Mouse (Mus musculus) stomach, postnatal 0 days (tissue): ENCODE results near the gene Cyb561d2. TPM values are rescaled to one million over a fixed set of nuclear protein-coding genes. Genes with fewer than 3 reads are reported as not detected.
A peak's percentile ranks its signal among the peaks of the same experiment; 100 is the strongest.

Experiments used
- ATAC-seq: fragments of 200-750 bp; cut with Nextera tagmentation; 2 replicates; pipeline ENCODE4 v1.8.0; 2017; ENCODE audit not compliant: low FRiP score, low TSS enrichment
- DNase-seq: peaks from one replicate; pipeline ENCODE4 v3.0.0-alpha.2; 2016; ENCODE audit warnings: low spot score
- H3K27ac ChIP-seq: fragments of 300-500 bp; sonication (generic); replicated peaks from 2 replicates; pipeline ENCODE4 v1.5.1; 2014; ENCODE audit warnings: mild to moderate bottlenecking, control low read depth
- H3K27me3 ChIP-seq: fragments of 300-500 bp; sonication (generic); 2 replicates; pipeline ENCODE4 v1.6.1; 2014; ENCODE audit warnings: low read length; ENCODE audit not compliant: control insufficient read depth, insufficient read depth
- H3K36me3 ChIP-seq: fragments of 300-500 bp; sonication (generic); 2 replicates; pipeline ENCODE4 v1.6.1; 2014; ENCODE audit warnings: low read length, mixed read lengths; ENCODE audit not compliant: control insufficient read depth, insufficient read depth
- H3K4me1 ChIP-seq: fragments of 300-500 bp; sonication (generic); replicated peaks from 2 replicates; pipeline ENCODE4 v1.6.1; 2014; ENCODE audit warnings: antibody characterized with exemption; ENCODE audit not compliant: control insufficient read depth, insufficient read depth
- H3K4me2 ChIP-seq: fragments of 300-500 bp; sonication (generic); replicated peaks from 2 replicates; pipeline ENCODE4 v1.6.1; 2014; ENCODE audit warnings: low read depth, mild to moderate bottlenecking, control low read depth, moderate library complexity
- H3K4me3 ChIP-seq: fragments of 300-500 bp; sonication (generic); 2 replicates; pipeline ENCODE4 v1.5.1; 2014; ENCODE audit warnings: low read depth, low read length, control low read depth
- H3K9ac ChIP-seq: fragments of 300-500 bp; sonication (generic); 2 replicates; pipeline ENCODE4 v1.6.1; 2014; ENCODE audit warnings: mild to moderate bottlenecking, low read length, control low read depth, mixed read lengths
- H3K9me3 ChIP-seq: fragments of 300-500 bp; sonication (generic); 2 replicates; pipeline ENCODE4 v1.6.1; 2016; ENCODE audit warnings: low read length; ENCODE audit not compliant: control insufficient read depth
- CTCF ChIP-seq: IDR thresholded peaks from 2 replicates; pipeline ENCODE4 v1.5.1; 2016; ENCODE audit warnings: antibody characterized with exemption, low read depth, mild to moderate bottlenecking, moderate library complexity
- EP300 ChIP-seq: optimal IDR thresholded peaks from 2 replicates; pipeline ENCODE3; 2016; ENCODE audit warnings: antibody characterized with exemption
- WGBS: fragments of 180-500 bp; shearing (Covaris S2); extraction: QIAGEN DNeasy Blood & Tissue Kit; methylation state at CpG from one replicate; pipeline ENCODE4 v1.1.7; 2014; 5-methylcytosine and 5-hydroxymethylcytosine counted together
- polyA plus RNA-seq: library from polyadenylated mRNA; unstranded; fragments of >200 nt; fragmentation: Nextera tagmentation; extraction: Ambion mirVana; gene quantifications from 2 replicates; pipeline ENCODE4 v1.2.1, GENCODE M21; 2015

Gene Cyb561d2
- polyA plus RNA-seq, 1 experiment from 2014 or later = 28.2 TPM

GRCm38 (mm10) chr9:107533791-107534407 is 8.1 kb downstream of the Cyb561d2 start, which contains the start of gene Tmem115:
Gene Tmem115 (plus strand): TSS chr9:107533945.
- H3K4me3 ChIP-seq = peak within 1 kb of the TSS; percentile 84
- peak within 1 kb of the TSS; percentile 94 for H3K27ac ChIP-seq
- H3K9ac ChIP-seq = peak within 1 kb of the TSS; percentile 91
- under 1% methylated on average over 47 of the region's 48 CpGs for WGBS
- DNase-seq (peak; percentile 94), ATAC-seq (peak; percentile 99)
- TF ChIP-seq CTCF (peak; percentile 41), EP300 (no peak)
- no peaks in the 10 kb centered on the region for H3K27me3 ChIP-seq
- no peaks in the 10 kb centered on the region; the same call in 1 of the 2 replicates for H3K36me3 ChIP-seq
- H3K9me3 ChIP-seq = no peaks in the 10 kb centered on the region
- peaks cover 8% of the 10 kb centered on the region; the same call in 1 of the 2 replicates for H3K4me1 ChIP-seq
- H3K4me2 ChIP-seq = peak within 1 kb of the TSS; percentile 95

GRCm38 (mm10) chr9:107526198-107527026 is 15.6 kb downstream of the Cyb561d2 start:
- 5% methylated on average over 40 of the region's 44 CpGs for WGBS
- peak; percentile 92 for DNase-seq

GRCm38 (mm10) chr9:107522400-107522711 is 19.6 kb downstream of the Cyb561d2 start:
- Histone ChIP-seq H3K4me2 (peak overlapping the region; percentile 49), H3K27ac (no peak overlapping the region), H3K27me3 (no peaks in the 10 kb centered on the region; the same call in 1 of the 2 replicates), H3K4me1 (peaks cover 4% of the 10 kb centered on the region; the same call in 1 of the 2 replicates), H3K9me3 (no peaks in the 10 kb centered on the region), H3K4me3 (no peak overlapping the region), H3K36me3 (no peaks in the 10 kb centered on the region), H3K9ac (no peak overlapping the region)
- WGBS = 31% methylated on average over 2 of the region's 2 CpGs
- DNase-seq (no peak), ATAC-seq (no peak)
- no peak for TF ChIP-seq EP300
- no peak for TF ChIP-seq CTCF

More at GRCm38 (mm10) chr9:107526198-107527026, 15.6 kb downstream of the Cyb561d2 start:
- H3K36me3 ChIP-seq = no peaks in the 10 kb centered on the region
- H3K4me1 ChIP-seq = peaks cover 4% of the 10 kb centered on the region; the same call in 1 of the 2 replicates
- H3K4me3 ChIP-seq = peak overlapping the region; percentile 32
- TF ChIP-seq CTCF (peak; percentile 30), EP300 (no peak)
- H3K9ac ChIP-seq = no peak overlapping the region
- no peak overlapping the region for H3K27ac ChIP-seq
- no peaks in the 10 kb centered on the region for H3K9me3 ChIP-seq
- peak overlapping the region; percentile 66 for H3K4me2 ChIP-seq
- peak; percentile 73 for ATAC-seq
- peaks cover 2% of the 10 kb centered on the region; the same call in 1 of the 2 replicates for H3K27me3 ChIP-seq

DNA sequence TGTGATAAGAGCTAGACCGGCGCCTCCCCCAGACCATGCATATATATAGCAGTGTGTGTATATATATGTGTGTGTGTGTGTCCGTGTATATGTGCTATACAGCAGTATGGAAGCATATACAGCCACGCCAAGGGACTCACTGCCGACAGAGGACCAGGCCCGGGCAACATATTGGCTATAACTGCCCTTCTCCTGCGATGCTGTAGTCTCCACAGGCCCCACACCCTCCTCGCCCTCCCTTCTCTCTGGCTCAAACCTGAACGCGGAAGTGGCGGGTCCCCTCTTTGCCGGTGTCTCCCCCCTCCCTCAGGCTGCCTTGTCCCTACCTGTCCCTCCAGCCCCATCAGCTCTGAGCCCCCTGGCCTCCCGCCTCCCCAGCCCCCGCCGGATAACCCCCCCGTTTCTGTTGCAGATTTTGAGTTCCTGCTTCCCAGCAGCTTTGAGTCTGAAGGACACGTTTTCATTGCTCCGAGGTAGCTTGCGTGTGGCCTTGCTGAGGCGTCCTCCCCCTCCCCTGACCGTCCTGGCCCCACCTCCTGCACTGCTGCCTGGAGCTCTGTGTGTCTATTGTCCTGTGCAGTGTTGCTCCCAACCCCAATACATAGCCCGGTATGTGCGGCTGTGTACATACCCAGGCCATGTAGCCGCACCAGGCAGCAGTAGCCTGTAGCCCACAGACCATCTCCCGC is 20.1 kb downstream of the Cyb561d2 start:
- H3K9ac ChIP-seq = no peak overlapping the region
- no peaks in the 10 kb centered on the region for H3K9me3 ChIP-seq
- no peaks in the 10 kb centered on the region for H3K27me3 ChIP-seq
- peak; percentile 39 for DNase-seq
- 0 out of 2 replicates have a peak overlapping the region, but pooled peaks have one; percentile 1 for H3K4me3 ChIP-seq
- no peak for TF ChIP-seq EP300
- peak overlapping the region; percentile 49 for H3K4me2 ChIP-seq
- H3K27ac ChIP-seq = no peak overlapping the region
- peaks cover 4% of the 10 kb centered on the region; the same call in 1 of the 2 replicates for H3K4me1 ChIP-seq
- ATAC-seq = no peak
- H3K36me3 ChIP-seq = no peaks in the 10 kb centered on the region
- WGBS = 14% methylated on average over 25 of the region's 25 CpGs

DNA sequence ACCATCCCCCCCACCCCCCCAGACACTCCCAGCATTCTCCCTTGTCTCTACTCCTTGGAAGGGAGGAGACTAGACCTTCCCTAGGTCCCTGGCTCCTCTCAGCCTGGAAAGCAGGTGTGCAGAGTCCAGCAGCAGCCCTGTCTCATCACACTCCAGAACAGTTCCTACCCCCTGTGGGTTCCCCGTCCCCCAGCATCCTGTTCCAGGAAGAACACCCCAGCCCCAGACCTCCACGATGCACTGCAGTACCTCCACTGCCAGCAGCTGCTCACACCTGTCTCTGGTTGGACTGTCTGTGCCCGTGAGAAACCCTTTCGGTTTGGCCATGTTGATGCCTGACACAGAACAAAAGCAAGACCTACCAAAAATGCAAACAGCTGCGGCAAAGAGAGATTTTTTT is 20.8 kb downstream of the Cyb561d2 start:
- TF ChIP-seq EP300 (no peak), CTCF (no peak)
- Histone ChIP-seq H3K27ac (no peak overlapping the region), H3K27me3 (no peaks in the 10 kb centered on the region), H3K4me3 (no peak overlapping the region), H3K4me1 (peaks cover 4% of the 10 kb centered on the region; the same call in 1 of the 2 replicates), H3K9ac (no peak overlapping the region), H3K36me3 (no peaks in the 10 kb centered on the region), H3K4me2 (no peak overlapping the region), H3K9me3 (no peaks in the 10 kb centered on the region)
- 28% methylated on average over 5 of the region's 5 CpGs for WGBS
- no peak for ATAC-seq
- no peak for DNase-seq
